18 mouse cellular contexts compared by ENCODE assay signal in the genomic region with DNA sequence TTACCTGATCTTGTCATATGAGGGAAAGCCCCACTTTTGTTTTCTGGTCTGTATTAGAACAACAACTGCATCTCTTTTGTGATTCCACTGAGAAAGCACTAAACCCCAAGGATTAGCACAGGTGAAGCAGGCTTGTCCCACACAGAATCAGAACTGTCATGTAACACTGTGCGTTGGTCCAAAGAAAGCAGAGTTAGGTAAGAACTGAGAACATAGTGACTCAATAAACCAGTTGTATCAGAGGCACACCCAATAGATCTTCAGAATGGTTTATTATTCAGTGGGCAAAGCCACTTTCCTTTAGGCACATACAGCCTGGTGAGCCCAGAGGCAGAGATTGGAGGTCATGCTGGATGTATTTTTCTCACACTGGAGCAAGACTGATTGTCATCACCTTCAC.
"Had no signal": no experiment of that assay in that cellular context is flagged by ENCODE, and none has a peak within 500 bp of the region (broad histone marks: within the 10 kb centered on the region; RNA-seq: fewer than 3 reads in every experiment).

No protein-coding gene starts in this region.

- H3K27me3 ChIP-seq: neural tube, embryonic 15.5 days had no signal

- H3K9me3 ChIP-seq: midbrain, embryonic 10.5 days; midbrain, embryonic 12.5 days; neural tube, embryonic 13.5 days; neural tube, embryonic 15.5 days had no signal

- H3K36me3 ChIP-seq: midbrain, embryonic 10.5 days; midbrain, embryonic 12.5 days; neural tube, embryonic 13.5 days; neural tube, embryonic 15.5 days had no signal

- H3K4me3 ChIP-seq: midbrain, embryonic 10.5 days; midbrain, embryonic 12.5 days; myocyte; neural tube, embryonic 13.5 days; neural tube, embryonic 15.5 days had no signal

- ATAC-seq: midbrain, embryonic 16.5 days had no signal

- H3K9ac ChIP-seq: lung, embryonic 14.5 days; midbrain, embryonic 12.5 days; neural tube, embryonic 13.5 days; neural tube, embryonic 15.5 days had no signal

- H3K4me2 ChIP-seq: lung, embryonic 14.5 days; midbrain, embryonic 12.5 days; neural tube, embryonic 13.5 days; neural tube, embryonic 15.5 days had no signal

- DNase-seq: lung, adult 18-20 months; lung, embryonic 14.5 days; lung, postnatal 10 days; midbrain, embryonic 14.5 days; retina, postnatal 1 day; right cerebral cortex, adult 18-20 months; right cerebral cortex, postnatal 25 days; right cerebral cortex, postnatal 4 days; spleen, adult 18-20 months; thymus, adult 18-20 months; thymus, postnatal 14 days; thymus, postnatal 36 days had no signal

- H3K27ac ChIP-seq: midbrain, embryonic 10.5 days; midbrain, embryonic 12.5 days; neural tube, embryonic 13.5 days; neural tube, embryonic 15.5 days had no signal
